Mouse (Mus musculus): ENCODE measurements around the gene Dbndd2. TPM values are rescaled to one million over a fixed set of nuclear protein-coding genes. Genes with fewer than 3 reads are reported as not detected.

Dbndd2 gene
- polyA plus RNA-seq, 1 experiment from 2014 or later, result 44.6 TPM

GRCm38 (mm10) chr2:164456864-164457300 lies 29.0 kb upstream of the Dbndd2 start, which contains the start of gene Sys1:
Sys1 (plus strand) TSS chr2:164456964.
- H3K27me3 ChIP-seq (replicated peaks; ENCODE audit: insufficient read depth, low read length), result no peaks in the 10 kb centered on the region
- DNase-seq (ENCODE audit: low spot score), result peak; percentile 60
- H3K4me1 ChIP-seq (ENCODE audit: insufficient read depth, low read depth, low read length), result peaks cover 41% of the 10 kb centered on the region
- no peak for TF ChIP-seq EP300 (IDR thresholded peaks at IDR 0.05)
- TF ChIP-seq CTCF (IDR thresholded peaks at IDR 0.05), result peak; percentile 46
- peak within 1 kb of the TSS; percentile 90 for H3K27ac ChIP-seq (ENCODE audit: low read length)
- no peaks in the 10 kb centered on the region for H3K9me3 ChIP-seq (ENCODE audit: low read length)
- H3K4me3 ChIP-seq (ENCODE audit: low read depth, low read length), result no peak within 1 kb of the TSS
- H3K36me3 ChIP-seq (ENCODE audit: insufficient read depth, low read length), result no peaks in the 10 kb centered on the region
- peak within 1 kb of the TSS; percentile 47 for H3K4me2 ChIP-seq (replicated peaks; ENCODE audit: low read depth, low read length)
- WGBS, result 2% methylated on average over 7 of the region's 7 CpGs
- H3K9ac ChIP-seq (replicated peaks; ENCODE audit: low read depth), result no peak within 1 kb of the TSS
- ATAC-seq, result no peak

- no peak overlapping the region for H3K4me2 ChIP-seq (replicated peaks; ENCODE audit: low read depth, low read length)
- no peaks in the 10 kb centered on the region for H3K27me3 ChIP-seq (replicated peaks; ENCODE audit: insufficient read depth, low read length)
- no peak overlapping the region for H3K4me3 ChIP-seq (ENCODE audit: low read depth, low read length)
- ATAC-seq, result peak; percentile 40
- no peaks in the 10 kb centered on the region for H3K9me3 ChIP-seq (ENCODE audit: low read length)
- 30% methylated on average over 7 of the region's 7 CpGs for WGBS
- TF ChIP-seq CTCF (IDR thresholded peaks at IDR 0.05) (no peak), EP300 (IDR thresholded peaks at IDR 0.05) (peak; percentile 92)
- H3K36me3 ChIP-seq (ENCODE audit: insufficient read depth, low read length), result no peaks in the 10 kb centered on the region
- peak overlapping the region; percentile 90 for H3K27ac ChIP-seq (ENCODE audit: low read length)
- peak; percentile 96 for DNase-seq (ENCODE audit: low spot score)
- no peak overlapping the region for H3K9ac ChIP-seq (replicated peaks; ENCODE audit: low read depth)
- H3K4me1 ChIP-seq (ENCODE audit: insufficient read depth, low read depth, low read length), result peaks cover 36% of the 10 kb centered on the region
These were observed 28.0 kb upstream of the Dbndd2 start for GRCm38 (mm10) chr2:164457942-164458341.

- peaks cover 32% of the 10 kb centered on the region for H3K4me1 ChIP-seq (ENCODE audit: insufficient read depth, low read depth, low read length)
- H3K4me3 ChIP-seq (ENCODE audit: low read depth, low read length), result no peak overlapping the region
- ATAC-seq, result no peak
- peak overlapping the region; percentile 43 for H3K27ac ChIP-seq (ENCODE audit: low read length)
- H3K4me2 ChIP-seq (replicated peaks; ENCODE audit: low read depth, low read length), result no peak overlapping the region
- no peaks in the 10 kb centered on the region for H3K27me3 ChIP-seq (replicated peaks; ENCODE audit: insufficient read depth, low read length)
- no peak overlapping the region for H3K9ac ChIP-seq (replicated peaks; ENCODE audit: low read depth)
- TF ChIP-seq CTCF (IDR thresholded peaks at IDR 0.05) (no peak), EP300 (IDR thresholded peaks at IDR 0.05) (no peak)
- no peaks in the 10 kb centered on the region for H3K9me3 ChIP-seq (ENCODE audit: low read length)
- WGBS, result 44% methylated on average over 8 of the region's 8 CpGs
- DNase-seq (ENCODE audit: low spot score), result peak; percentile 51
- H3K36me3 ChIP-seq (ENCODE audit: insufficient read depth, low read length), result 0 out of 2 replicates have a peak, but pooled peaks cover 4% of the 10 kb centered on the region
These were observed 27.4 kb upstream of the Dbndd2 start for GRCm38 (mm10) chr2:164458535-164458934.

- Histone ChIP-seq H3K4me2 (replicated peaks; ENCODE audit: low read depth, low read length) (peak within 1 kb of the TSS; percentile 81), H3K9me3 (ENCODE audit: low read length) (no peaks in the 10 kb centered on the region), H3K27me3 (replicated peaks; ENCODE audit: insufficient read depth, low read length) (no peaks in the 10 kb centered on the region), H3K36me3 (ENCODE audit: insufficient read depth, low read length) (0 out of 2 replicates have a peak, but pooled peaks cover 16% of the 10 kb centered on the region), H3K27ac (ENCODE audit: low read length) (peak within 1 kb of the TSS; percentile 82), H3K4me3 (ENCODE audit: low read depth, low read length) (peak within 1 kb of the TSS; percentile 90), H3K9ac (replicated peaks; ENCODE audit: low read depth) (peak within 1 kb of the TSS; percentile 82), H3K4me1 (ENCODE audit: insufficient read depth, low read depth, low read length) (peaks cover 12% of the 10 kb centered on the region)
- peak; percentile 99 for DNase-seq (ENCODE audit: low spot score)
- peak; percentile 82 for TF ChIP-seq CTCF (IDR thresholded peaks at IDR 0.05)
- no peak for TF ChIP-seq EP300 (IDR thresholded peaks at IDR 0.05)
- under 1% methylated on average over 66 of the region's 79 CpGs for WGBS
- ATAC-seq, result peak; percentile 96
These were observed 25.0 kb upstream of the Dbndd2 start, which contains the start of gene Gm20458 for GRCm38 (mm10) chr2:164460745-164461551. Gm20458 (plus strand) TSS chr2:164460967.

- TF ChIP-seq CTCF (IDR thresholded peaks at IDR 0.05) (no peak), EP300 (IDR thresholded peaks at IDR 0.05) (no peak)
- H3K27ac ChIP-seq (ENCODE audit: low read length), result no peak overlapping the region
- H3K4me2 ChIP-seq (replicated peaks; ENCODE audit: low read depth, low read length), result no peak overlapping the region
- H3K4me3 ChIP-seq (ENCODE audit: low read depth, low read length), result no peak overlapping the region
- no peak overlapping the region for H3K9ac ChIP-seq (replicated peaks; ENCODE audit: low read depth)
- ATAC-seq (no peak), DNase-seq (ENCODE audit: low spot score) (no peak)
- H3K9me3 ChIP-seq (ENCODE audit: low read length), result no peaks in the 10 kb centered on the region
- 0 out of 2 replicates have a peak, but pooled peaks cover 16% of the 10 kb centered on the region for H3K36me3 ChIP-seq (ENCODE audit: insufficient read depth, low read length)
- H3K4me1 ChIP-seq (ENCODE audit: insufficient read depth, low read depth, low read length), result peaks cover 3% of the 10 kb centered on the region; the same call in 1 of the 2 replicates
- no peaks in the 10 kb centered on the region for H3K27me3 ChIP-seq (replicated peaks; ENCODE audit: insufficient read depth, low read length)
These were observed 20.7 kb upstream of the Dbndd2 start for GRCm38 (mm10) chr2:164465161-164465560.

- ATAC-seq, result no peak
- Histone ChIP-seq H3K4me1 (ENCODE audit: insufficient read depth, low read depth, low read length) (peaks cover 3% of the 10 kb centered on the region; the same call in 1 of the 2 replicates), H3K27me3 (replicated peaks; ENCODE audit: insufficient read depth, low read length) (no peaks in the 10 kb centered on the region), H3K36me3 (ENCODE audit: insufficient read depth, low read length) (0 out of 2 replicates have a peak, but pooled peaks cover 16% of the 10 kb centered on the region), H3K9ac (replicated peaks; ENCODE audit: low read depth) (no peak overlapping the region), H3K27ac (ENCODE audit: low read length) (no peak overlapping the region), H3K4me2 (replicated peaks; ENCODE audit: low read depth, low read length) (no peak overlapping the region), H3K4me3 (ENCODE audit: low read depth, low read length) (no peak overlapping the region), H3K9me3 (ENCODE audit: low read length) (no peaks in the 10 kb centered on the region)
- 71% methylated on average over 5 of the region's 5 CpGs for WGBS
- no peak for TF ChIP-seq CTCF (IDR thresholded peaks at IDR 0.05)
- TF ChIP-seq EP300 (IDR thresholded peaks at IDR 0.05), result no peak
- DNase-seq (ENCODE audit: low spot score), result no peak
These were observed 19.1 kb upstream of the Dbndd2 start for GRCm38 (mm10) chr2:164466787-164467186.
